ENCODE assay signal across 28 mouse cellular contexts in the genomic region with DNA sequence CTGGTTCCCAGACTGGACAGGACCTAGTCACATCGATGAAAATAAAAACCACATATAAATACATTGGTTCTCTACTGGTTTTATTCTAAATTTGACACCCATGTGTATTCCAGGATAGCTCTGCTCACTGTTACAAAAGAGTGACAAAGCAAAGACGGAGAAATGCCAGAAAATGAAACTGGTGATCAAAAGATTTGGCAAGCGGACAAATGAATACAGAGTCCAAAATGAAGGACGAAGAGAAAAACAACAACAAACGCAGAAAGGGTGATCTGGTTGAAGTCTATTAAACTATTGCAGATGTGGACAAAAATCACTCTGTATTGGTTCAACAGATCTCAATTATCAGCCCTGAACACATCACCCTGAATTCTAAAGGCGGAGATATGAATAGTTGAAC. TPM values are rescaled to one million over a fixed set of nuclear protein-coding genes. Genes with fewer than 3 reads are reported as not detected.
A peak's percentile ranks its signal among the peaks of the same experiment; 100 is the strongest.
DNase-seq lines count a peak whose midpoint lies in the region; ATAC-seq and TF ChIP-seq lines count a peak whose summit lies in the region.
"Had no signal": no experiment of that assay in that cellular context is flagged by ENCODE, and none has a peak within 500 bp of the region (broad histone marks: within the 10 kb centered on the region; RNA-seq: fewer than 3 reads in every experiment).

No protein-coding gene starts in this region.

- H3K27ac ChIP-seq in kidney, adult 2 months (ENCODE audit: insufficient read depth, low read depth, low read length): no peak overlapping the region
- no peak overlapping the region for H3K27ac ChIP-seq in kidney, embryonic 16.5 days (ENCODE audit: low read length)
- no peak overlapping the region for H3K27ac ChIP-seq in kidney, embryonic 15.5 days
- H3K27ac ChIP-seq in brown adipose tissue, adult 24 weeks (replicated peaks; ENCODE audit: low read depth, low read length): peak overlapping the region; percentile 48; the same call in 1 of the 2 replicates
- H3K27ac ChIP-seq: forebrain, embryonic 10.5 days; forebrain, embryonic 13.5 days; gastrocnemius, adult 2 months; heart, embryonic 15.5 days; hindbrain, embryonic 10.5 days; hindbrain, embryonic 14.5 days; hindbrain, postnatal 0 days had no signal

- ATAC-seq in kidney, embryonic 16.5 days (ENCODE audit: low FRiP score, low TSS enrichment): no peak
- ATAC-seq in kidney, embryonic 15.5 days (replicated peaks; ENCODE audit: low FRiP score): no peak
- ATAC-seq: CD4-positive, CD25-positive, alpha-beta regulatory T cell, adult 4 months; forebrain, embryonic 13.5 days; forebrain, embryonic 16.5 days; hindbrain, postnatal 0 days; inflammation-experienced regulatory T-cells, adult 6 months had no signal

- H3K36me3 ChIP-seq in kidney, adult 2 months (ENCODE audit: control insufficient read depth, insufficient read depth, low read length): no peaks in the 10 kb centered on the region
- no peaks in the 10 kb centered on the region for H3K36me3 ChIP-seq in kidney, embryonic 16.5 days (ENCODE audit: insufficient read depth, low read length)
- H3K36me3 ChIP-seq in kidney, embryonic 15.5 days: no peaks in the 10 kb centered on the region
- H3K36me3 ChIP-seq: forebrain, embryonic 10.5 days; heart, embryonic 12.5 days; heart, embryonic 15.5 days; hindbrain, embryonic 10.5 days had no signal

- WGBS in kidney, adult 2 months: 55% methylated on average over 6 of the region's 6 CpGs
- WGBS in kidney, embryonic 16.5 days: 83% methylated on average over 6 of the region's 6 CpGs
- 86% methylated on average over 6 of the region's 6 CpGs for WGBS in kidney, embryonic 15.5 days

- H3K27me3 ChIP-seq in kidney, adult 2 months (replicated peaks; ENCODE audit: control insufficient read depth, insufficient read depth, low read length): no peaks in the 10 kb centered on the region
- no peaks in the 10 kb centered on the region for H3K27me3 ChIP-seq in kidney, embryonic 16.5 days (ENCODE audit: insufficient read depth, low read length)
- H3K27me3 ChIP-seq in kidney, embryonic 15.5 days: no peaks in the 10 kb centered on the region
- H3K27me3 ChIP-seq: forebrain, embryonic 13.5 days; heart, embryonic 12.5 days; heart, embryonic 15.5 days had no signal

- H3K9ac ChIP-seq in kidney, embryonic 16.5 days (replicated peaks; ENCODE audit: low read length): no peak overlapping the region
- H3K9ac ChIP-seq in kidney, embryonic 15.5 days: no peak overlapping the region
- H3K9ac ChIP-seq: forebrain, embryonic 13.5 days; heart, embryonic 12.5 days; heart, embryonic 15.5 days; hindbrain, embryonic 14.5 days had no signal

- H3K9me3 ChIP-seq in kidney, embryonic 16.5 days (ENCODE audit: low read length): no peaks in the 10 kb centered on the region
- H3K9me3 ChIP-seq in kidney, embryonic 15.5 days (replicated peaks): no peaks in the 10 kb centered on the region
- H3K9me3 ChIP-seq: forebrain, embryonic 10.5 days; forebrain, embryonic 13.5 days; heart, embryonic 12.5 days; heart, embryonic 15.5 days; hindbrain, embryonic 10.5 days had no signal

- no peak for TF ChIP-seq POLR2A in kidney, adult 2 months (IDR thresholded peaks at IDR 0.05; ENCODE audit: low read depth, low read length)

- H3K4me1 ChIP-seq in kidney, adult 2 months (ENCODE audit: control insufficient read depth, insufficient read depth, low read length): peaks cover 3% of the 10 kb centered on the region; the same call in 1 of the 2 replicates
- no peaks in the 10 kb centered on the region for H3K4me1 ChIP-seq in kidney, embryonic 16.5 days (ENCODE audit: insufficient read depth, low read length)
- H3K4me1 ChIP-seq in kidney, embryonic 15.5 days: 0 out of 2 replicates have a peak, but pooled peaks cover 3% of the 10 kb centered on the region
- peaks cover 6% of the 10 kb centered on the region; the same call in 1 of the 2 replicates for H3K4me1 ChIP-seq in brown adipose tissue, adult 24 weeks (ENCODE audit: control insufficient read depth, insufficient read depth, insufficient read length, low read length)
- H3K4me1 ChIP-seq: forebrain, embryonic 10.5 days; forebrain, embryonic 13.5 days; heart, embryonic 15.5 days; hindbrain, embryonic 10.5 days had no signal

- no peak overlapping the region for H3K4me2 ChIP-seq in kidney, embryonic 16.5 days (replicated peaks; ENCODE audit: low read depth, low read length)
- H3K4me2 ChIP-seq in kidney, embryonic 15.5 days: no peak overlapping the region
- H3K4me2 ChIP-seq: forebrain, embryonic 13.5 days; heart, embryonic 12.5 days; heart, embryonic 15.5 days; hindbrain, embryonic 14.5 days had no signal

- no peak for TF ChIP-seq CTCF in kidney, adult 2 months (conservative IDR thresholded peaks at IDR 0.05; ENCODE audit: insufficient read depth, insufficient read length, low read depth, low read length)

- no peak overlapping the region for H3K4me3 ChIP-seq in kidney, adult 2 months (ENCODE audit: insufficient read depth, low read depth, low read length)
- no peak overlapping the region for H3K4me3 ChIP-seq in kidney, embryonic 16.5 days (ENCODE audit: low read length)
- H3K4me3 ChIP-seq in kidney, embryonic 15.5 days (replicated peaks): no peak overlapping the region
- H3K4me3 ChIP-seq in brown adipose tissue, adult 24 weeks (ENCODE audit: insufficient read depth, low read depth, low read length): no peak overlapping the region
- H3K4me3 ChIP-seq: forebrain, embryonic 10.5 days; forebrain, embryonic 13.5 days; gastrocnemius, adult 2 months; heart, embryonic 12.5 days; heart, embryonic 15.5 days; hindbrain, embryonic 10.5 days had no signal

- DNase-seq in kidney, adult 2 months: peak; percentile 77
- DNase-seq in kidney, postnatal 14 days: peak; percentile 4
- DNase-seq in adipocyte (ENCODE audit: low spot score): peak; percentile 80
- DNase-seq in thymus, postnatal 25 days: no peak
- DNase-seq: adrenal gland, adult 8-10 months; cerebellum, adult 18-20 months; cerebellum, adult 9-10 months; cerebellum, postnatal 14 days; gastrocnemius, adult 2 months; gastrocnemius, postnatal 14 days; heart, adult 18-20 months; heart, postnatal 10 days; heart, postnatal 36 days had no signal

RNA-seq across cellular contexts. Expression of a gene that starts 12.4 kb away (rescaled TPM):
- 20.6 and 34.5 TPM in 2 replicates for polyA plus RNA-seq in kidney, adult 2 months (2012; rRNA removed)
- 4.6 and 4.8 TPM in 2 replicates for polyA plus RNA-seq in kidney, embryonic 16.5 days (2015; fragmentation: Nextera tagmentation; extraction: Ambion mirVana)
- polyA plus RNA-seq in kidney, embryonic 15.5 days (2015; fragmentation: Nextera tagmentation; extraction: Ambion mirVana): 2.0 and 2.5 TPM in 2 replicates
- polyA plus RNA-seq in brown adipose tissue, adult 24 weeks (2012; ENCODE audit: insufficient read depth, insufficient read length, missing spikeins): not detected in 2 replicates
- polyA plus RNA-seq: C2C12; CD4-positive, CD25-positive, alpha-beta regulatory T cell, adult 4 months; embryonic facial prominence, embryonic 11.5 days; forebrain, embryonic 10.5 days; forebrain, embryonic 13.5 days; forebrain, embryonic 16.5 days; heart, embryonic 12.5 days; heart, embryonic 15.5 days; hindbrain, embryonic 10.5 days; hindbrain, embryonic 14.5 days; hindbrain, postnatal 0 days; inflammation-experienced regulatory T-cells, adult 6 months had no signal
